Mouse (Mus musculus): ENCODE measurements around the gene Cdca4. TPM values are rescaled to one million over a fixed set of nuclear protein-coding genes. Genes with fewer than 3 reads are reported as not detected.

The Cdca4 gene
- total RNA-seq, 1 experiment from 2014 or later, result 30.7 TPM

GRCm38 (mm10) chr12:112774026-112774425, 55.2 kb downstream of the Cdca4 start:
- ATAC-seq (ENCODE audit: extremely low read depth, insufficient number of reproducible peaks, low FRiP score, poor library complexity, severe bottlenecking), result no peak

GRCm38 (mm10) chr12:112773366-112773765, 55.9 kb downstream of the Cdca4 start:
- no peak for ATAC-seq (ENCODE audit: extremely low read depth, insufficient number of reproducible peaks, low FRiP score, poor library complexity, severe bottlenecking)

GRCm38 (mm10) chr12:112772306-112772705, 56.9 kb downstream of the Cdca4 start:
- no peak for ATAC-seq (ENCODE audit: extremely low read depth, insufficient number of reproducible peaks, low FRiP score, poor library complexity, severe bottlenecking)

- no peak for ATAC-seq (ENCODE audit: extremely low read depth, insufficient number of reproducible peaks, low FRiP score, poor library complexity, severe bottlenecking)
These were observed 58.8 kb downstream of the Cdca4 start for GRCm38 (mm10) chr12:112770396-112770795.

Other genes with a start within 250 kb of the Cdca4 start
- 5.8 and 6.5 TPM in 2 replicates for gene Inf2, start 240.6 kb downstream of the Cdca4 start, total RNA-seq (2017)
- 39.0 and 45.2 TPM in 2 replicates for gene Adssl1, start 209.4 kb downstream of the Cdca4 start, total RNA-seq (2017)
- gene Siva1, start 184.7 kb downstream of the Cdca4 start, total RNA-seq (2017), result 45.4 and 52.7 TPM in 2 replicates
- gene Akt1, start 154.5 kb downstream of the Cdca4 start, total RNA-seq (2017), result 197 and 218 TPM in 2 replicates
- 13.4 and 15.0 TPM in 2 replicates for gene Zbtb42, start 150.6 kb downstream of the Cdca4 start, total RNA-seq (2017)
- gene Cep170b, start 109.0 kb downstream of the Cdca4 start, total RNA-seq (2017), result 4.8 and 5.7 TPM in 2 replicates
- gene Pld4, start 68.8 kb downstream of the Cdca4 start, total RNA-seq (2017), result 98.0 and 114 TPM in 2 replicates
- not detected in 2 replicates for gene Ahnak2, start 26.8 kb downstream of the Cdca4 start, total RNA-seq (2017)
- gene Clba1, start 20.5 kb downstream of the Cdca4 start, total RNA-seq (2017), result 0.37 and 0.70 TPM in 2 replicates
- 40.9 and 41.1 TPM in 2 replicates for gene Gpr132, start 38.8 kb upstream of the Cdca4 start, total RNA-seq (2017)
- gene Jag2, start 100.4 kb upstream of the Cdca4 start, total RNA-seq (2017), result 0.70 and 0.86 TPM in 2 replicates
- 4.2 and 4.7 TPM in 2 replicates for gene Nudt14, start 112.7 kb upstream of the Cdca4 start, total RNA-seq (2017)
- gene Btbd6, start 147.1 kb upstream of the Cdca4 start, total RNA-seq (2017), result 6.1 and 7.2 TPM in 2 replicates
- gene Brf1, start 171.3 kb upstream of the Cdca4 start, total RNA-seq (2017), result 104 and 124 TPM in 2 replicates
- gene Pacs2, start 185.1 kb upstream of the Cdca4 start, total RNA-seq (2017), result 17.2 and 23.0 TPM in 2 replicates
- gene Tex22, start 245.1 kb upstream of the Cdca4 start, total RNA-seq (2017), result 0.81 and 2.5 TPM in 2 replicates

All from neutrophil, adult 5-6 weeks (primary cell).